Mouse (Mus musculus): ENCODE results near the gene Spock1. TPM values are rescaled to one million over a fixed set of nuclear protein-coding genes. Genes with fewer than 3 reads are reported as not detected.

Spock1 gene
- not detected in 2 replicates for polyA plus RNA-seq (2012; ENCODE audit: low replicate concordance)

DNA sequence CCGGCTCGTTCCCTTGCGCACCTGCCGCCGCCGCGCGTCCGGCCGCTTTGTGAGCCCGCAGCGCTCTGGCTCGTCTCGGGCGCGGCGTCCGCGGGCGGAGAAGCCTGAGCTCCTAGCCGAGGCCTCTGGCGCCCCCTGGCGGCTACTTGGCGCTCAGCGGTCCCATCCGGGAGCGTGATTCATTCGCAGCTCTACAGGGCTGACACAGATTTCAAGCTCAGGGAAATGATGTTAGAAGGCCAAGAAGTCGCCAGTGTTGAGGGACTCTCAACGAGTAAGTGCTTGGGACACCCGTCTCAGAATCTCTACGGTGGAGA lies at the start of gene Spock1:
Spock1 (minus strand) TSS at position 67 of the 317 bp plus-strand sequence.

Other genes with a start within 250 kb of the Spock1 start
- 0.35 and 0.52 TPM in 2 replicates for gene Klhl3, start 205.3 kb upstream of the Spock1 start, polyA plus RNA-seq (2012; ENCODE audit: low replicate concordance)
- gene Hnrnpa0, start 220.2 kb upstream of the Spock1 start, polyA plus RNA-seq (2012; ENCODE audit: low replicate concordance), result 228 and 585 TPM in 2 replicates
- gene Idnk, start 249.3 kb upstream of the Spock1 start, polyA plus RNA-seq (2012; ENCODE audit: low replicate concordance), result 25.0 and 31.6 TPM in 2 replicates

Data from hematopoietic multipotent progenitor cell, adult 10-12 weeks (in vitro differentiated cells).